Mouse (Mus musculus) kidney, embryonic 16.5 days (tissue): ENCODE results near the gene Emx2. TPM values are rescaled to one million over a fixed set of nuclear protein-coding genes. Genes with fewer than 3 reads are reported as not detected.

Source experiments
- ATAC-seq: fragments of 200-750 bp; cut with Nextera tagmentation; 2 replicates; pipeline ENCODE4 v1.8.0; 2017; ENCODE audit warnings: moderate TSS enrichment; ENCODE audit not compliant: low FRiP score, low TSS enrichment
- H3K27ac ChIP-seq: fragments of 300-500 bp; sonication (generic); 2 replicates; pipeline ENCODE4 v1.5.1; 2014; ENCODE audit warnings: low read length
- H3K27me3 ChIP-seq: fragments of 300-500 bp; sonication (generic); 2 replicates; pipeline ENCODE4 v1.6.1; 2014; ENCODE audit warnings: low read length, control low read depth, mixed read lengths; ENCODE audit not compliant: insufficient read depth
- H3K36me3 ChIP-seq: fragments of 300-500 bp; sonication (generic); 2 replicates; pipeline ENCODE4 v1.6.1; 2014; ENCODE audit warnings: low read length, control low read depth, mixed read lengths; ENCODE audit not compliant: insufficient read depth
- H3K4me1 ChIP-seq: fragments of 300-500 bp; sonication (generic); 2 replicates; pipeline ENCODE4 v1.6.1; 2014; ENCODE audit warnings: low read length, control low read depth, mixed read lengths; ENCODE audit not compliant: insufficient read depth
- H3K4me2 ChIP-seq: fragments of 300-500 bp; sonication (generic); replicated peaks from 2 replicates; pipeline ENCODE4 v1.6.1; 2014; ENCODE audit warnings: low read depth, low read length
- H3K4me3 ChIP-seq: fragments of 300-500 bp; sonication (generic); 2 replicates; pipeline ENCODE4 v1.5.1; 2014; ENCODE audit warnings: mild to moderate bottlenecking, low read length
- H3K9ac ChIP-seq: fragments of 300-500 bp; sonication (generic); replicated peaks from 2 replicates; pipeline ENCODE4 v1.6.1; 2014; ENCODE audit warnings: low read length
- H3K9me3 ChIP-seq: fragments of 300-500 bp; sonication (generic); 2 replicates; pipeline ENCODE4 v1.6.1; 2016; ENCODE audit warnings: low read length, control low read depth
- WGBS: fragments of 180-500 bp; shearing (Covaris S2); extraction: QIAGEN DNeasy Blood & Tissue Kit; methylation state at CpG from one replicate; pipeline ENCODE4 v1.1.7; 2014; 5-methylcytosine and 5-hydroxymethylcytosine counted together
- polyA plus RNA-seq: library from polyadenylated mRNA; unstranded; fragments of >200 nt; fragmentation: Nextera tagmentation; extraction: Ambion mirVana; gene quantifications from 2 replicates; pipeline ENCODE4 v1.2.1, GENCODE M21; 2015

Emx2 gene
- polyA plus RNA-seq, 1 experiment from 2014 or later = 29.7 TPM

DNA sequence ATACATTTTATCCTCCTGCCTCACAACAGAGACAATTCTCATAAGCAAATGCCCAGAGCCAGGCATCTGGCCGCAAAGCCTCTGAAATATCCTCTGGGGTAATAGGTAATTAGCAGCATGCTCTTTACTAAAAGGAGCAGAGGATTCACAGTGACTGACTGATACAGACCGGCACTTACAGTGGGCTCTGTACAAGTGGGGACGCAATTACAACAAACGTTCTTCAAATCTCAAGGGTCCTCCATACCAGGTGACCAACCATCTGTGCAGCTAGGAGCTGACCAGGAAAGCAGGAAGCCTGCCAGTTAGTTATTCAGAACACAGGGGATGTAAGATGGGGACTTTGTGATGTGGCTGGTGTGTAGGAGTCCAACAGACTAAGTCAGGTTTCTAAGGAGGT is 38.7 kb downstream of the Emx2 start:
- H3K4me3 ChIP-seq = no peak overlapping the region
- ATAC-seq = no peak
- H3K36me3 ChIP-seq = no peaks in the 10 kb centered on the region
- H3K27me3 ChIP-seq = no peaks in the 10 kb centered on the region
- 0 out of 2 replicates have a peak, but pooled peaks cover 4% of the 10 kb centered on the region for H3K4me1 ChIP-seq
- H3K27ac ChIP-seq = no peak overlapping the region
- 63% methylated on average over 4 of the region's 4 CpGs for WGBS
- no peaks in the 10 kb centered on the region for H3K9me3 ChIP-seq
- H3K9ac ChIP-seq = no peak overlapping the region
- H3K4me2 ChIP-seq = no peak overlapping the region

DNA sequence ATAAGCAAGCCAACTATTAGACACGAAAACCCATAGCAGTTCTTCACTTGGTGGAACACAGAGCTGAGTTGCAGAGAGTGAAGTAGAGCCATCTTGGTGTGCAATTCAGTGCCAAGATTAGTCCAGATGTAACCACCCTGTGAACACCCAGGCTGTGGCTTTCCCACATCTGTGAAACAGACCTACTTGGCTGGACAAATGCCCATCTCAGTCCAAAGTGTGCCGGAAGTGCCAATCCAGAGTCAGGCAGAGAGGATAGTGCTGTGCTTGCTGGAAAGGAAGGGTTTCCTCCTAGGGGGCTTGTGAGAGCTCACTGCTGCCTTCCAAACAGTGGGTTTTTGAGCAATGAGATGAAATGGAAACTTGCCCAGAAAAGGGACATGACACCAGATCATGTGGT is 50.7 kb downstream of the Emx2 start:
- no peak for ATAC-seq
- no peak overlapping the region for H3K27ac ChIP-seq
- no peaks in the 10 kb centered on the region for H3K36me3 ChIP-seq
- no peak overlapping the region for H3K4me3 ChIP-seq
- no peaks in the 10 kb centered on the region for H3K27me3 ChIP-seq
- H3K9ac ChIP-seq = no peak overlapping the region
- H3K9me3 ChIP-seq = no peaks in the 10 kb centered on the region
- no peaks in the 10 kb centered on the region for H3K4me1 ChIP-seq
- 96% methylated on average over 2 of the region's 2 CpGs for WGBS
- H3K4me2 ChIP-seq = no peak overlapping the region

DNA sequence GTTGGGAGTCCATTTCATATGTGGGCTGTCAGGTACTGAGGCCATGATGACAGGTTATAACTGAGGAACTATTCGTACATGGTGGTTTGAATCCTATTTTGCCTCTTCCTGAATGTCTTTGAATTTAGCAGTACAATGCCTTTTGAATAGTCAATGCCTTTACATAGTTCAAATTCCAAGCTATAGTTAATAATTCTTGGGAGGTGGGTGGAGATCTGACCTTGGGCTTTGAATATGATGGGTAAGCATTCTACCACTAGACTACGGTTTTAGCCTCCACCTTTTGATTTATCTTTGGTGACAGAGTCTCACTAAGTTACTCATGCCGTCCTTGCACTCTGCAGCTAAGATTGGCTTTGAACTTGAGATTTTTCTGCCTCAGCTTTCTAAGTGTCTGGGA is 55.0 kb downstream of the Emx2 start:
- WGBS = 70% methylated on average over 3 of the region's 3 CpGs
- no peaks in the 10 kb centered on the region for H3K4me1 ChIP-seq
- no peak overlapping the region for H3K4me3 ChIP-seq
- H3K9ac ChIP-seq = no peak overlapping the region
- no peak overlapping the region for H3K27ac ChIP-seq
- no peaks in the 10 kb centered on the region for H3K36me3 ChIP-seq
- no peaks in the 10 kb centered on the region for H3K9me3 ChIP-seq
- no peaks in the 10 kb centered on the region for H3K27me3 ChIP-seq
- ATAC-seq = no peak
- no peak overlapping the region for H3K4me2 ChIP-seq

Other genes with a start within 250 kb of the Emx2 start
- not detected in 2 replicates for gene Kcnk18, start 239.2 kb upstream of the Emx2 start, polyA plus RNA-seq
- 8.1 and 9.9 TPM in 2 replicates for gene Slc18a2, start 197.5 kb upstream of the Emx2 start, polyA plus RNA-seq
- gene Rps12-ps3, start 136.1 kb upstream of the Emx2 start, polyA plus RNA-seq = 22.6 and 54.9 TPM in 2 replicates
- gene Pdzd8, start 112.6 kb upstream of the Emx2 start, polyA plus RNA-seq = 8.6 and 8.7 TPM in 2 replicates